ENCODE assay signal across 19 mouse cellular contexts in the genomic region with DNA sequence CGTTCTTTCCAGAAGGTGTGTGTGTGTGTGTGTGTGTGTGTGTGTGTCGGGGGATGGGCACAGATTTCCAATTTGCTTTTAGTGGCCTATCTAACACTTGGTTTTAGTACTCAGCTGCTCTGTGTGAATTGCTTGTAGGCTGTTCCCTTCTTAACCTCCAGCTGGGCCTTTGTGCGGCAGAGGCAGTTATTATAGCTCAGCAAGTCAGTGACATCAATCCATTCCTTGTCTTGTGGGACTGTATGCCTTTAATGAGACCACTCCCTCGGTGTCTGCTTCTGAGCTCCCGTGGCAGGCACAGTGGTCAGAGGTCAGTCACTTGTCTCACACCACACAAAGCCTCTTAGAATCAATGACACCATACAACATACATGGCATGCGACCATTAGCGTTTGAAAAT. TPM values are rescaled to one million over a fixed set of nuclear protein-coding genes. Genes with fewer than 3 reads are reported as not detected.
DNase-seq lines count a peak whose midpoint lies in the region; ATAC-seq lines count a peak whose summit lies in the region.
"Had no signal": no experiment of that assay in that cellular context is flagged by ENCODE, and none has a peak within 500 bp of the region (broad histone marks: within the 10 kb centered on the region; RNA-seq: fewer than 3 reads in every experiment).

No protein-coding gene starts in this region.

- no peak overlapping the region for H3K4me2 ChIP-seq in intestine, embryonic 15.5 days (replicated peaks)
- H3K4me2 ChIP-seq in intestine, embryonic 16.5 days (ENCODE audit: low read depth, low read length) = no peak overlapping the region
- H3K4me2 ChIP-seq in forebrain, embryonic 11.5 days (ENCODE audit: low read depth, low read length, severe bottlenecking) = no peak overlapping the region
- no peak overlapping the region for H3K4me2 ChIP-seq in hindbrain, embryonic 15.5 days
- H3K4me2 ChIP-seq: heart, embryonic 15.5 days; liver, embryonic 13.5 days had no signal

- 50% methylated on average over 7 of the region's 7 CpGs for WGBS in intestine, embryonic 15.5 days
- 42% methylated on average over 7 of the region's 7 CpGs for WGBS in intestine, embryonic 16.5 days
- 16% methylated on average over 7 of the region's 7 CpGs for WGBS in forebrain, embryonic 11.5 days
- 22% methylated on average over 7 of the region's 7 CpGs for WGBS in hindbrain, embryonic 15.5 days

- H3K9ac ChIP-seq in intestine, embryonic 15.5 days = no peak overlapping the region
- H3K9ac ChIP-seq in intestine, embryonic 16.5 days (ENCODE audit: low read depth, low read length) = no peak overlapping the region
- H3K9ac ChIP-seq in forebrain, embryonic 11.5 days (ENCODE audit: low read length) = no peak overlapping the region
- no peak overlapping the region for H3K9ac ChIP-seq in hindbrain, embryonic 15.5 days
- H3K9ac ChIP-seq: heart, embryonic 15.5 days; liver, embryonic 13.5 days had no signal

- H3K27ac ChIP-seq in intestine, embryonic 15.5 days = no peak overlapping the region
- H3K27ac ChIP-seq in intestine, embryonic 16.5 days (ENCODE audit: low read length) = no peak overlapping the region
- peak overlapping the region; percentile 59; the same call in 1 of the 2 replicates for H3K27ac ChIP-seq in forebrain, embryonic 11.5 days (ENCODE audit: low read depth, low read length)
- H3K27ac ChIP-seq in hindbrain, embryonic 15.5 days (replicated peaks) = no peak overlapping the region
- H3K27ac ChIP-seq: heart, embryonic 15.5 days; kidney, postnatal 0 days; limb, embryonic 10.5 days; liver, embryonic 13.5 days had no signal

- ATAC-seq in intestine, embryonic 15.5 days = 0 out of 2 replicates have a peak, but pooled peaks have one; percentile 25
- no peak for ATAC-seq in intestine, embryonic 16.5 days
- peak; percentile 77 for ATAC-seq in forebrain, embryonic 11.5 days (replicated peaks; ENCODE audit: low FRiP score)
- ATAC-seq in hindbrain, embryonic 15.5 days (ENCODE audit: low FRiP score, low read depth) = peak; percentile 32; the same call in 1 of the 2 replicates
- ATAC-seq in monocyte, adult 5-6 weeks (replicated peaks; ENCODE audit: insufficient number of reproducible peaks, low FRiP score, low TSS enrichment, poor library complexity, severe bottlenecking) = no peak

- H3K9me3 ChIP-seq in intestine, embryonic 15.5 days = no peaks in the 10 kb centered on the region
- H3K9me3 ChIP-seq in intestine, embryonic 16.5 days (ENCODE audit: control insufficient read depth, low read length) = no peaks in the 10 kb centered on the region
- no peaks in the 10 kb centered on the region for H3K9me3 ChIP-seq in forebrain, embryonic 11.5 days (ENCODE audit: control insufficient read depth, low read length)
- no peaks in the 10 kb centered on the region for H3K9me3 ChIP-seq in hindbrain, embryonic 15.5 days
- H3K9me3 ChIP-seq: heart, embryonic 15.5 days; limb, embryonic 10.5 days; liver, embryonic 13.5 days had no signal

- no peaks in the 10 kb centered on the region for H3K4me1 ChIP-seq in intestine, embryonic 15.5 days (replicated peaks)
- no peaks in the 10 kb centered on the region for H3K4me1 ChIP-seq in intestine, embryonic 16.5 days (ENCODE audit: control insufficient read depth, insufficient read depth, low read length)
- peaks cover 7% of the 10 kb centered on the region for H3K4me1 ChIP-seq in forebrain, embryonic 11.5 days (replicated peaks; ENCODE audit: control insufficient read depth, insufficient read depth, low read length)
- H3K4me1 ChIP-seq in hindbrain, embryonic 15.5 days (replicated peaks) = peaks cover 13% of the 10 kb centered on the region
- H3K4me1 ChIP-seq: heart, embryonic 15.5 days; liver, embryonic 13.5 days had no signal

- H3K36me3 ChIP-seq in intestine, embryonic 15.5 days = no peaks in the 10 kb centered on the region
- H3K36me3 ChIP-seq in intestine, embryonic 16.5 days (ENCODE audit: control insufficient read depth, insufficient read depth, low read length) = no peaks in the 10 kb centered on the region
- H3K36me3 ChIP-seq in forebrain, embryonic 11.5 days (ENCODE audit: control insufficient read depth, insufficient read depth, low read length) = no peaks in the 10 kb centered on the region
- H3K36me3 ChIP-seq in hindbrain, embryonic 15.5 days = no peaks in the 10 kb centered on the region
- H3K36me3 ChIP-seq: heart, embryonic 15.5 days; limb, embryonic 10.5 days; liver, embryonic 13.5 days had no signal

- H3K4me3 ChIP-seq in intestine, embryonic 15.5 days (replicated peaks) = no peak overlapping the region
- no peak overlapping the region for H3K4me3 ChIP-seq in intestine, embryonic 16.5 days (ENCODE audit: low read length)
- no peak overlapping the region for H3K4me3 ChIP-seq in forebrain, embryonic 11.5 days (ENCODE audit: low read depth, low read length)
- no peak overlapping the region for H3K4me3 ChIP-seq in hindbrain, embryonic 15.5 days
- H3K4me3 ChIP-seq: heart, embryonic 15.5 days; limb, embryonic 10.5 days; liver, embryonic 13.5 days; myocyte had no signal

- H3K27me3 ChIP-seq in intestine, embryonic 15.5 days (replicated peaks) = no peaks in the 10 kb centered on the region
- no peaks in the 10 kb centered on the region for H3K27me3 ChIP-seq in intestine, embryonic 16.5 days (replicated peaks; ENCODE audit: control insufficient read depth, insufficient read depth, low read length)
- H3K27me3 ChIP-seq in forebrain, embryonic 11.5 days (ENCODE audit: control insufficient read depth, insufficient read depth, low read length) = no peaks in the 10 kb centered on the region
- H3K27me3 ChIP-seq in hindbrain, embryonic 15.5 days = no peaks in the 10 kb centered on the region
- H3K27me3 ChIP-seq: heart, embryonic 15.5 days; liver, embryonic 13.5 days had no signal

- peak; percentile 57 for DNase-seq in forebrain, embryonic 11.5 days (ENCODE audit: low spot score)
- peak; percentile 49 for DNase-seq in retina, embryonic 14.5 days (ENCODE audit: low spot score)
- DNase-seq in testis, postnatal 14 days (ENCODE audit: low spot score) = no peak
- no peak for DNase-seq in cerebellum, postnatal 36 days
- DNase-seq: adrenal gland, adult 8-10 months; cerebellum, adult 9-11 months; heart, adult 11 months; layer of hippocampus, adult 9-11 months; liver, embryonic 13.5 days; spleen, adult 18-20 months; thymus, postnatal 36 days had no signal

RNA-seq across cellular contexts. Expression of a gene that starts 39.1 kb away (rescaled TPM):
- 0.25 and 0.38 TPM in 2 replicates for polyA plus RNA-seq in intestine, embryonic 15.5 days (2015; fragmentation: Nextera tagmentation; extraction: Ambion mirVana)
- 0.15 and 0.22 TPM in 2 replicates for polyA plus RNA-seq in intestine, embryonic 16.5 days (2015; fragmentation: Nextera tagmentation; extraction: Ambion mirVana)
- 3.4 and 4.1 TPM in 2 replicates for polyA plus RNA-seq in forebrain, embryonic 11.5 days (2014; fragmentation: Nextera tagmentation; extraction: Ambion mirVana)
- 4.7 and 5.7 TPM in 2 replicates for polyA plus RNA-seq in hindbrain, embryonic 15.5 days (2015; fragmentation: Nextera tagmentation; extraction: Ambion mirVana)
- not detected in 3 replicates for total RNA-seq in monocyte, adult 5-6 weeks (2017)
- polyA plus RNA-seq: liver, embryonic 13.5 days; myocyte had no signal

Comparison
In these comparisons a context has a peak if more than half of its experiments do, and no peak if none do; other contexts are left out.
1. ATAC-seq: peak in intestine, embryonic 15.5 days (single experiment), forebrain, embryonic 11.5 days (single experiment) and hindbrain, embryonic 15.5 days (single experiment); none in intestine, embryonic 16.5 days (single experiment) and monocyte, adult 5-6 weeks (single experiment).
2. DNase-seq: peak in forebrain, embryonic 11.5 days (single experiment) and retina, embryonic 14.5 days (single experiment); none in testis, postnatal 14 days (single experiment) and cerebellum, postnatal 36 days (0 of 2).